Mouse (Mus musculus) embryonic facial prominence, embryonic 14.5 days (tissue): ENCODE results near the gene Sgcb. TPM values are rescaled to one million over a fixed set of nuclear protein-coding genes. Genes with fewer than 3 reads are reported as not detected.
"Not testable (repeated sequence)": the region's sequence is repeated elsewhere in the genome, so short reads cannot be mapped to it uniquely, and the experiment has no call there.

Experiments
- ATAC-seq: fragments of 200-750 bp; cut with Nextera tagmentation; 2 replicates; pipeline ENCODE4 v1.8.0; 2017; ENCODE audit warnings: low read depth, moderate number of reproducible peaks, moderate TSS enrichment
- DNase-seq: peaks from one replicate; pipeline ENCODE4 v3.0.0-alpha.2; 2015; ENCODE audit warnings: low spot score
- H3K27ac ChIP-seq: fragments of 300-500 bp; sonication (generic); replicated peaks from 2 replicates; pipeline ENCODE4 v1.5.1; 2014; ENCODE audit warnings: low read depth, mild to moderate bottlenecking, low read length, moderate library complexity
- H3K27me3 ChIP-seq: fragments of 300-500 bp; sonication (generic); replicated peaks from 2 replicates; pipeline ENCODE4 v1.6.1; 2014; ENCODE audit warnings: low read length; ENCODE audit not compliant: control insufficient read depth, insufficient read depth
- H3K36me3 ChIP-seq: fragments of 300-500 bp; sonication (generic); 2 replicates; pipeline ENCODE4 v1.6.1; 2014; ENCODE audit warnings: low read length, mixed read lengths; ENCODE audit not compliant: control insufficient read depth, insufficient read depth
- H3K4me1 ChIP-seq: fragments of 300-500 bp; sonication (generic); 2 replicates; pipeline ENCODE4 v1.6.1; 2014; ENCODE audit warnings: antibody characterized with exemption, low read length; ENCODE audit not compliant: control insufficient read depth, insufficient read depth
- H3K4me2 ChIP-seq: fragments of 300-500 bp; sonication (generic); 2 replicates; pipeline ENCODE4 v1.6.1; 2014; ENCODE audit warnings: low read depth, mild to moderate bottlenecking, low read length, moderate library complexity, mixed read lengths
- H3K4me3 ChIP-seq: fragments of 300-500 bp; sonication (generic); 2 replicates; pipeline ENCODE4 v1.5.1; 2014; ENCODE audit warnings: low read depth, mild to moderate bottlenecking, low read length
- H3K9ac ChIP-seq: fragments of 300-500 bp; sonication (generic); 2 replicates; pipeline ENCODE4 v1.6.1; 2014; ENCODE audit warnings: low read depth, mild to moderate bottlenecking, low read length, moderate library complexity, mixed read lengths
- H3K9me3 ChIP-seq: fragments of 300-500 bp; sonication (generic); 2 replicates; pipeline ENCODE4 v1.6.1; 2016; ENCODE audit warnings: low read length; ENCODE audit not compliant: control insufficient read depth
- WGBS: fragments of 180-500 bp; shearing (Covaris S2); extraction: QIAGEN DNeasy Blood & Tissue Kit; methylation state at CpG from one replicate; pipeline ENCODE4 v1.1.7; 2014; 5-methylcytosine and 5-hydroxymethylcytosine counted together
- polyA plus RNA-seq: library from polyadenylated mRNA; unstranded; fragments of >200 nt; fragmentation: Nextera tagmentation; extraction: Ambion mirVana; gene quantifications from 2 replicates; pipeline ENCODE4 v1.2.1, GENCODE M21; 2014

The Sgcb gene
- polyA plus RNA-seq, 1 experiment from 2014 or later = 54.3 TPM

DNA sequence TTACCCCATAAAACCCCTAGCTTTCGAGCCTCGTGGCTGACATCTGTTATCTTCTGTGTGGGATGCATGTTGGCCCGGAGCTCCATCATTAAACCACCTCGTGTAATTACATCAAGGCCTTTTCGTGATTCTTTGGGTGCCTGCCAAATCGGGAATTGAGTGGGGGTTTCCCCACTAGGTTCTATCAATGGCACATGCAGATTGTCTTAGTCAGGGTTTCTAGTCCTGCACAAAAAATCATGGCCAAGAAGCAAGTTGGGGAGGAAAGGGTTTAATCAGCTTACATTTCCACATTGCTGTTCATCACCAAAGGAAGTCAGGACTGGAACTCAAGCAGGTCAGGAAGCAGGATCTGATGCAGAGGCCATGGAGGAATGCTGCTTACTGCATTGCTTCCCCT lies 63.6 kb downstream of the Sgcb start:
- not testable (repeated sequence) for H3K9me3 ChIP-seq, H3K4me3 ChIP-seq, ATAC-seq, H3K9ac ChIP-seq, H3K27me3 ChIP-seq, H3K36me3 ChIP-seq, H3K27ac ChIP-seq, H3K4me2 ChIP-seq, H3K4me1 ChIP-seq, DNase-seq
- WGBS = 72% methylated on average over 6 of the region's 6 CpGs

Other genes starting within 250 kb of the Sgcb start
- 0.90 and 1.9 TPM in 2 replicates for gene Cwh43, start 241.7 kb downstream of the Sgcb start, polyA plus RNA-seq
- 25.7 and 26.4 TPM in 2 replicates for gene Dcun1d4, start 166.8 kb downstream of the Sgcb start, polyA plus RNA-seq
- 0.08 TPM in 1 of 2 replicates, not detected in the other for gene Lrrc66, start 15.3 kb downstream of the Sgcb start, polyA plus RNA-seq
- 0.63 and 1.1 TPM in 2 replicates for gene Spata18, start 3.6 kb upstream of the Sgcb start, polyA plus RNA-seq